Mouse (Mus musculus) limb, embryonic 14.5 days (tissue): Measurements from ENCODE around the gene Naa38. TPM values are rescaled to one million over a fixed set of nuclear protein-coding genes. Genes with fewer than 3 reads are reported as not detected.

Experiments used
- ATAC-seq: fragments of 200-750 bp; cut with Nextera tagmentation; 2 replicates; pipeline ENCODE4 v1.8.0; 2017; ENCODE audit warnings: low read depth, moderate number of reproducible peaks, moderate TSS enrichment; ENCODE audit not compliant: low FRiP score
- DNase-seq: peaks from one replicate; pipeline ENCODE4 v3.0.0-alpha.2; 2015; ENCODE audit warnings: low spot score
- H3K27ac ChIP-seq: fragments of 300-500 bp; sonication (generic); replicated peaks from 2 replicates; pipeline ENCODE4 v1.5.1; 2014; ENCODE audit warnings: low read depth, mild to moderate bottlenecking, low read length, moderate library complexity, mixed read lengths
- H3K27me3 ChIP-seq: fragments of 300-500 bp; sonication (generic); 2 replicates; pipeline ENCODE4 v1.6.1; 2014; ENCODE audit warnings: low read length, mixed read lengths; ENCODE audit not compliant: control insufficient read depth, insufficient read depth
- H3K36me3 ChIP-seq: fragments of 300-500 bp; sonication (generic); 2 replicates; pipeline ENCODE4 v1.6.1; 2014; ENCODE audit warnings: mild to moderate bottlenecking, low read length, moderate library complexity, mixed read lengths; ENCODE audit not compliant: control insufficient read depth, insufficient read depth
- H3K4me1 ChIP-seq: fragments of 300-500 bp; sonication (generic); 2 replicates; pipeline ENCODE4 v1.6.1; 2014; ENCODE audit warnings: antibody characterized with exemption, low read length, mixed read lengths; ENCODE audit not compliant: control insufficient read depth, insufficient read depth
- H3K4me2 ChIP-seq: fragments of 300-500 bp; sonication (generic); replicated peaks from 2 replicates; pipeline ENCODE4 v1.6.1; 2014; ENCODE audit warnings: low read depth, mild to moderate bottlenecking, low read length, moderate library complexity; ENCODE audit not compliant: severe bottlenecking
- H3K4me3 ChIP-seq: fragments of 300-500 bp; sonication (generic); replicated peaks from 2 replicates; pipeline ENCODE4 v1.5.1; 2014; ENCODE audit warnings: low read length
- H3K9ac ChIP-seq: fragments of 300-500 bp; sonication (generic); 2 replicates; pipeline ENCODE4 v1.6.1; 2014; ENCODE audit warnings: mild to moderate bottlenecking, low read depth, low read length, moderate library complexity; ENCODE audit not compliant: severe bottlenecking
- H3K9me3 ChIP-seq: fragments of 300-500 bp; sonication (generic); 2 replicates; pipeline ENCODE4 v1.6.1; 2016; ENCODE audit warnings: low read length; ENCODE audit not compliant: control insufficient read depth
- POLR2A ChIP-seq: fragments of 200-500 bp; IDR thresholded peaks from 2 replicates; pipeline ENCODE4 v1.8.0; 2012; ENCODE audit warnings: inconsistent platforms, mild to moderate bottlenecking, moderate library complexity, borderline replicate concordance; ENCODE audit not compliant: insufficient read depth, insufficient read length; ENCODE audit errors: extremely low read depth
- WGBS: fragments of 180-500 bp; shearing (Covaris S2); extraction: QIAGEN DNeasy Blood & Tissue Kit; methylation state at CpG from one replicate; pipeline ENCODE4 v1.1.7; 2014; 5-methylcytosine and 5-hydroxymethylcytosine counted together
- polyA plus RNA-seq, 2 experiments: library from polyadenylated mRNA; depleted of rRNA in 1 of 2; stranded (reverse) in 1 of 2; unstranded in 1 of 2; fragments of >200 nt; fragmentation: Nextera tagmentation in 1 of 2; extraction: Ambion mirVana in 1 of 2; gene quantifications; 2 replicates each; pipeline versions ENCODE4 v1.2.1 to v1.2.3; 2012 to 2014

Gene Naa38
- polyA plus RNA-seq, 2 experiments = 131 to 171 TPM

DNA sequence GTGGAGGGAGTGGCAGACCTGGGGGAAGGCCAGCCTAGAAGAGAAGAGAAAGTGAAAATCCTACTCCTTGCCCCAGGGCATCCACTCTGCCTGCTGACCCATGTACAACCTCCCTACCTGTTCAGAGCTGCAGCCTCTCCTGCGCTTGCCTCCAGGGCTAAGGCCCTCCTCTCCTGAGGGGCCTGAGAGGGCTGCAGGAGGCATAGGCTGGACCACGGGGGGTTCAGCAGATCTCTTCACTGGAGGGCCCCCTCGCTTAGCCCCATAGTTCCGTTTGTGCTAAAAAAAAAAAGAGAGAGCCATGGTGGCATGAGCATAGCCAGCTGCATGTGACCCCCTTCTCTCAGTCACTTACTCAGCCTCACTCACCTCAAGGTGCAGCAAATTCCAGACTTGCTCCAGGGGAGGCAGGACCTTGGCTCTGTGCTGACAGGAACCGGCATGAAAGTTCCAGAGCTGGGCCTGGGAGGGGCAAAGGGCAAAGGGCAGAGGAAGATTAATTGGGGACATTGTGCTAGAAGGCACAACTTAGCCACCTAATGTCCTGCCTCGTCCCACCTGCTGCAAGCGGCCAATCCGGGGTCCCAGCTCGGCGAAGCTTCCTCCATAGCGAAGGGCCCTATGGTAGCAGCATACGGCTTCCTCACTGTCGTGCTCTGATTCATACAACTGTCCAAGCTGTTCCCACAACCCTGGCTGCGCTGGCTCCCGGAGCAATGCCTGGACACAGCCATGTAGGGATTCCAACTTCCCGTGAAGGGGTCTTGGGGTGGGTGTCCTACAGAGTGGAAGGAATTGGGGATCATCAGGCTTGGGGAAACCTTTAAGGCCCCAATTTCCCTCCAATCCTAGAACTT lies 11.8 kb downstream of the Naa38 start:
- Histone ChIP-seq H3K4me3 (no peak overlapping the region), H3K27me3 (no peaks in the 10 kb centered on the region), H3K4me1 (peaks cover 9% of the 10 kb centered on the region), H3K4me2 (no peak overlapping the region), H3K9ac (no peak overlapping the region), H3K27ac (no peak overlapping the region), H3K9me3 (no peaks in the 10 kb centered on the region), H3K36me3 (peaks cover 67% of the 10 kb centered on the region)
- no peak for TF ChIP-seq POLR2A
- WGBS = 88% methylated on average over 16 of the region's 16 CpGs
- DNase-seq = no peak
- ATAC-seq = no peak

DNA sequence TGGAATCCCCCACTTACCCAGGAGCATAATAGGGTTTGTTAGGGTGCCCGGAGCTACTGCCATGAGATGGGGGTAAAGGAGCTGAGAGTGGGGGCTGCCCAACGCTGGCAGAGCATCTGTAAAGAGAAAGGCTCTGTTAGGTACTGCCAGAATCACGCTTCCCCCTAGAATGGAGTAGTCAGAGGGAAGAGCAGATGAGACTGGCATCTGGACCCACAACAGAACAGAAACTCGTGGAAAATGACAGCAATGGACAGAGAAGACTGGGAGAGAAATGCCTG lies 12.4 kb downstream of the Naa38 start:
- DNase-seq (no peak), ATAC-seq (no peak)
- no peaks in the 10 kb centered on the region for H3K27me3 ChIP-seq
- WGBS = 84% methylated on average over 4 of the region's 4 CpGs
- H3K9me3 ChIP-seq = no peaks in the 10 kb centered on the region
- H3K4me1 ChIP-seq = peaks cover 15% of the 10 kb centered on the region
- TF ChIP-seq POLR2A = no peak
- H3K27ac ChIP-seq = no peak overlapping the region
- H3K36me3 ChIP-seq = peaks cover 68% of the 10 kb centered on the region
- H3K9ac ChIP-seq = 0 out of 2 replicates have a peak overlapping the region, but pooled peaks have one; percentile 81
- H3K4me3 ChIP-seq = no peak overlapping the region
- H3K4me2 ChIP-seq = no peak overlapping the region

DNA sequence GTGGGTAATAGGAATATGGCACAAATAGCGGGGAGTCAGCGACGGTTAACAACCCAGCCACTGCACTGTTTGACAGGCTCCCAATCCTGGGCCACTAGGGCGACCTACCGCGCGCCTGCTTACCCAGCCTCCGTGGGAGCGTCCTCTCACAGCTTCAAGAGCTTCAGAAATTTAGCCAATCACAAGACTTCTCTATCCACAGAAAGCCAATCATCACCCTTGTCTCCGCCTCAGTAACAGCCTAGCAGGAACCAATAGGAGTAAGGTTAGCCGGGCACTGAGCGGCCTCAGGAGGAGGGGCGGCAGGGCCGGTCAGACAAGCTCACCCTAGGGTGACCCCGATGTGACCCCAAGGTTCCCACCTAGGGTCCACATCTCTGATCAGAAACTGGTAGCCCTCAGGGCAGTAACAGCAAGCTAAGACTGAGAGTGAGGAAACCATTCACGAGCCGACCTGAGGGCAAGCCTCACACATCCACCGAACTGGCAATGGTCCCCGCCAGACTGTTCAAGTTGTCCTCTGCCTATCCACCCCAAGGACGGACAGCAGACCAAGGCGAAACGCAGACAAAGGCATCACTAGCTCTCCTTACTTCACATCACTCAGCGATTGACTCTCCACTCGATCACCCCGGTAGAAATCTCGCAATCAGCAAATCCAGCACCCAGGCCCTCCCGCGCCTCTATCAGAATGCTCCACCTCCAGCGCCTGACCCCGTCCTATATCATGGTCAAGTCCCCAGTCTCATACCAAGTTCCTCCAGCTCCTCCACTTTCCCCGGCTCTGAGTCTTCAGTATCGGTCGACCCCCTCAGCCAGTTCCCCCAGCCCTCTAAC lies 13.5 kb downstream of the Naa38 start:
- no peak for TF ChIP-seq POLR2A
- peak; percentile 93 for DNase-seq
- peaks cover 66% of the 10 kb centered on the region for H3K36me3 ChIP-seq
- H3K27me3 ChIP-seq = no peaks in the 10 kb centered on the region
- peak overlapping the region; percentile 76 for H3K4me3 ChIP-seq
- H3K27ac ChIP-seq = peak overlapping the region; percentile 92
- H3K4me2 ChIP-seq = peak overlapping the region; percentile 81
- peaks cover 26% of the 10 kb centered on the region for H3K4me1 ChIP-seq
- 3% methylated on average over 33 of the region's 33 CpGs for WGBS
- ATAC-seq = peak; percentile 70
- H3K9me3 ChIP-seq = no peaks in the 10 kb centered on the region
- H3K9ac ChIP-seq = peak overlapping the region; percentile 81

DNA sequence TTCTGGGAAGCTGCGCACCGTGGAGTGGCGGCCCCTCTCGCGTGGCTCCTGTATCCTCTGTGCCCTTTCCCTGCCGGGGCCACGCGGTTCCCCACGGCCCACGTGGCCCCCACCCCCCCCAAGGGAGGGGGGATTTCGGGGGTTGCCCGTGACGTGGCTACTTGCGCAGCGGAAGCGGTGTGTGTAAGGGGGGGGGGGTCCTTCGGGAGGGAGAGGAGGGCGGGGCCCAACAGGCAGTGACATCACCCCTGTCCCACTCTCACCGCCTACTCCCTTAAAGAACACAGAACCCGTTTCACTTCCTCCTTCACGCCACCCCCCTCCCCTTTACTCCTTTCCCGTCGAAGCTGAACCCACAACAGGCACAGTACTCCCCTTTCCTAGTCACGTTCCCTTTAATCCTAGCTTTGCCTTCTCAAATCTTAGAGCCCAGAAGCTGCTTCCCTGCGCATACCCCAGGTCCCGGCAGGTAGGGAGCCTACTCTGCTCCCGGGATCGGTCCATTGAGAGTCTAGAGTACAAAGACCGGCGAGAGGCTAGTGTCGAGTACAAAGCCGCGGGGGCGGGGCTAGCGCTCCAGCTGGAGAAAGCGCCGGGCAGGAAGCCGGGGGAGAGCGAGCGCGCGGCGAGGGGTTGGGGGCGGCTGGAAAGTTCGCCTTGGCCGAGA lies 14.2 kb downstream of the Naa38 start:
- Histone ChIP-seq H3K27ac (peak overlapping the region; percentile 92), H3K9me3 (no peaks in the 10 kb centered on the region), H3K4me3 (peak overlapping the region; percentile 76), H3K4me1 (peaks cover 33% of the 10 kb centered on the region), H3K9ac (peak overlapping the region; percentile 81), H3K36me3 (peaks cover 59% of the 10 kb centered on the region), H3K4me2 (peak overlapping the region; percentile 81), H3K27me3 (no peaks in the 10 kb centered on the region)
- TF ChIP-seq POLR2A = 0 out of 2 replicates have a peak, but pooled peaks have one; percentile 14
- DNase-seq = peak; percentile 85
- ATAC-seq = peak; percentile 67
- WGBS = under 1% methylated on average over 34 of the region's 46 CpGs

DNA sequence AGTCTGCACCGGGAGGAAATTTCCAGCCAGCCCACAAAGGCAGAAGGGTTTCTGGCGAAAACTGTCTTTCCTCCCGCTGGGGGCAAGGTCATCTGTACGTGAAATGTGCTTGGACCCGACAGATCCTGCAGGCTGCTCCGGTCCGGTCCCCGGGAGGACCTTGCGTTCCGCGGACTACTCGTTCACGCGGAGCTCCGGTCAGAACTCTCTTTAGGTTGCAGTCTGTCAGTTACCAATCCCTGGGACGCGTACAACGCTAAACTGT lies 14.7 kb downstream of the Naa38 start:
- DNase-seq = no peak
- ATAC-seq = no peak
- H3K27me3 ChIP-seq = no peaks in the 10 kb centered on the region
- H3K9ac ChIP-seq = peak overlapping the region; percentile 81
- H3K4me2 ChIP-seq = peak overlapping the region; percentile 81
- WGBS = 2% methylated on average over 18 of the region's 18 CpGs
- H3K27ac ChIP-seq = peak overlapping the region; percentile 92
- peaks cover 54% of the 10 kb centered on the region for H3K36me3 ChIP-seq
- no peak for TF ChIP-seq POLR2A
- H3K4me1 ChIP-seq = peaks cover 38% of the 10 kb centered on the region
- peak overlapping the region; percentile 76 for H3K4me3 ChIP-seq
- H3K9me3 ChIP-seq = no peaks in the 10 kb centered on the region
